Mouse (Mus musculus) forebrain, embryonic 10.5 days (tissue): ENCODE measurements at regions not wholly inside any gene's neighbourhood (a gene's known extent, or its start where the extent isn't known, plus 50 kb on each side); places are given as distances from the start of the nearest gene placed in this dataset.
"Not testable (repeated sequence)": the region's sequence is repeated elsewhere in the genome, so short reads cannot be mapped to it uniquely, and the experiment has no call there.

ENCODE experiments used
- DNase-seq: peaks from one replicate; pipeline ENCODE4 v3.0.0-alpha.2; 2017; ENCODE audit warnings: low spot score; ENCODE audit errors: extremely low spot score
- H3K27ac ChIP-seq: fragments of 300-500 bp; sonication (generic); 2 replicates; pipeline ENCODE4 v1.5.1; 2016; ENCODE audit warnings: mild to moderate bottlenecking
- H3K27me3 ChIP-seq: fragments of 300-500 bp; sonication (generic); 2 replicates; pipeline ENCODE4 v1.6.1; 2016; ENCODE audit warnings: mild to moderate bottlenecking; ENCODE audit not compliant: poor library complexity, severe bottlenecking
- H3K36me3 ChIP-seq: fragments of 300-500 bp; sonication (generic); replicated peaks from 2 replicates; pipeline ENCODE4 v1.6.1; 2016; ENCODE audit warnings: mild to moderate bottlenecking, moderate library complexity
- H3K4me1 ChIP-seq: fragments of 300-500 bp; sonication (generic); 2 replicates; pipeline ENCODE4 v1.6.1; 2016
- H3K4me3 ChIP-seq: fragments of 300-500 bp; sonication (generic); 2 replicates; pipeline ENCODE4 v1.5.1; 2016; ENCODE audit warnings: mild to moderate bottlenecking, moderate library complexity
- H3K9me3 ChIP-seq: fragments of 300-500 bp; sonication (generic); 2 replicates; pipeline ENCODE4 v1.6.1; 2016; ENCODE audit warnings: mild to moderate bottlenecking, moderate library complexity
- WGBS: fragments of 180-500 bp; shearing (Covaris S2); methylation state at CpG from one replicate; pipeline ENCODE4 v1.1.7; 2016; 5-methylcytosine and 5-hydroxymethylcytosine counted together

DNA sequence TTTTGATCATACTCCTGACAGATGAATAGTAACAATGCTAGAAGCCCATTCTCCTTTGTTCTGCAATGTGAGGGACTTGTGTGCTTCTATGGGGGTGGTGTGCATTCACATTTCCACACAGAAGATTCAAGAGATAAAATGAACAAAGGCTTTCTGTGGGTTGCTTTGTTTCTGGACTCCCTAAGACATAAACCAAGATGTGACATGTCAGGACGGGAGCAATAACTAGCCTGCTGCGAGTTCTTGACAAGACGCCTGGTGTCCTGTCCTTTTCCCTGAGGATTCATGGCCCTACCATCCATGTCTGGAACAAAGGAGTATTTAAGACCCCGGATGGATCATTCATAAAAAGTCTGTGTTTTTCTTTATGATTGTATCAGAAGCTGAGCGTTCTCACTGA, 874.7 kb downstream of the Robo1 start:
- H3K9me3 ChIP-seq = no peaks in the 10 kb centered on the region
- H3K36me3 ChIP-seq = no peaks in the 10 kb centered on the region
- H3K27me3 ChIP-seq = no peaks in the 10 kb centered on the region
- DNase-seq = no peak
- H3K27ac ChIP-seq = no peak overlapping the region
- no peak overlapping the region for H3K4me3 ChIP-seq
- H3K4me1 ChIP-seq = no peaks in the 10 kb centered on the region
- WGBS = 89% methylated on average over 5 of the region's 5 CpGs

DNA sequence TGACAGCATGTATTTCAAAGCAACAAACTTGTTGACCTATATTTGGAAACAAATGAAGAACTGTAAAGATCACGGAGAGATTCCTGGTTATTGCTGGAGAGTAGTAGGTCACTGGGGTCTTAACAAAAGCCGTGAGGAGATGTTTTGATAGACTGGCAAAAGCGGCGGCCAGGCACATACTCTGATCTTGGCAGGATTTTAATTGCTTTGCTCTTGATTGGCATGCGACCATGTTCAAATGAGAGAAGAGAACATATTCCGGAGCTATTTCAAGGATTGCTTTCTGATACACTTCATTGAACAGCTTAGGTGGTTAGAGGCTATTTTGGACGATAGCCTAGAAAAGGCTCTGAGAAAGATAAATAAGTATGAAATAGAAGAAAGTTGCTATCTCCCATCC, 874.2 kb downstream of the Robo1 start:
- WGBS = 91% methylated on average over 7 of the region's 7 CpGs

GRCm38 (mm10) chr16:73155447-73155846, 847.3 kb downstream of the Robo1 start:
- Histone ChIP-seq H3K27ac (no peak overlapping the region), H3K36me3 (no peaks in the 10 kb centered on the region), H3K27me3 (no peaks in the 10 kb centered on the region), H3K9me3 (no peaks in the 10 kb centered on the region), H3K4me3 (no peak overlapping the region), H3K4me1 (peaks cover 6% of the 10 kb centered on the region; the same call in 1 of the 2 replicates)
- 66% methylated on average over 2 of the region's 2 CpGs for WGBS
- DNase-seq = no peak

More for the DNA sequence above, 874.2 kb downstream of the Robo1 start:
- H3K36me3 ChIP-seq = no peaks in the 10 kb centered on the region
- no peak overlapping the region for H3K4me3 ChIP-seq
- no peaks in the 10 kb centered on the region for H3K4me1 ChIP-seq
- H3K9me3 ChIP-seq = no peaks in the 10 kb centered on the region
- no peaks in the 10 kb centered on the region for H3K27me3 ChIP-seq
- DNase-seq = no peak
- H3K27ac ChIP-seq = no peak overlapping the region

GRCm38 (mm10) chr16:73127927-73128326, 819.8 kb downstream of the Robo1 start:
- not testable (repeated sequence) for DNase-seq, H3K27me3 ChIP-seq, H3K36me3 ChIP-seq, H3K27ac ChIP-seq, H3K9me3 ChIP-seq, H3K4me1 ChIP-seq, H3K4me3 ChIP-seq
- 88% methylated on average over 1 of the region's 1 CpGs for WGBS

DNA sequence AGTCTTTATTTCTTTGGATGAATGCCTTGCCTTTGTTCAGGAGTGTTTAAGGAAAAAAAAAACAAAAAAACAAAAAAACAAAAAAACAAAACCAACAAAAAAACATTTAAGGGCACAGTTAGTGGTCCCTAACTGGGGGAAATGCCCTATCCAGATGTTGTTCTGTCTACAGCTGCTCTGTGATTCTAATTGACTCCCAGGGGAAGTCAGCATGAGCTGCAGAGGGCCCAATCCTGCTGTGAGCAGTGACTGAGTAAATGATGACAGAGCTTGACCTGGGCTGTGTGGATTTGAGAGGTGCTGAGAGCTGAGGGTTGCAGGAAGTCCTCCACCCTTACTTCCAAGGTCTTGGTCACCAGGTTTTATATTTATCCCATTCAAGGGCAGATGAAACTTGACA, 812.5 kb downstream of the Robo1 start:
- DNase-seq = no peak
- H3K4me3 ChIP-seq = no peak overlapping the region
- no peaks in the 10 kb centered on the region for H3K27me3 ChIP-seq
- no peaks in the 10 kb centered on the region for H3K36me3 ChIP-seq
- no peaks in the 10 kb centered on the region for H3K9me3 ChIP-seq
- H3K27ac ChIP-seq = no peak overlapping the region
- 0 out of 2 replicates have a peak, but pooled peaks cover 4% of the 10 kb centered on the region for H3K4me1 ChIP-seq

GRCm38 (mm10) chr16:73117338-73117737, 809.2 kb downstream of the Robo1 start:
- H3K27me3 ChIP-seq = no peaks in the 10 kb centered on the region
- H3K27ac ChIP-seq = no peak overlapping the region
- H3K4me1 ChIP-seq = 0 out of 2 replicates have a peak, but pooled peaks cover 4% of the 10 kb centered on the region
- no peak for DNase-seq
- H3K9me3 ChIP-seq = no peaks in the 10 kb centered on the region
- H3K4me3 ChIP-seq = no peak overlapping the region
- no peaks in the 10 kb centered on the region for H3K36me3 ChIP-seq
- 53% methylated on average over 2 of the region's 2 CpGs for WGBS

DNA sequence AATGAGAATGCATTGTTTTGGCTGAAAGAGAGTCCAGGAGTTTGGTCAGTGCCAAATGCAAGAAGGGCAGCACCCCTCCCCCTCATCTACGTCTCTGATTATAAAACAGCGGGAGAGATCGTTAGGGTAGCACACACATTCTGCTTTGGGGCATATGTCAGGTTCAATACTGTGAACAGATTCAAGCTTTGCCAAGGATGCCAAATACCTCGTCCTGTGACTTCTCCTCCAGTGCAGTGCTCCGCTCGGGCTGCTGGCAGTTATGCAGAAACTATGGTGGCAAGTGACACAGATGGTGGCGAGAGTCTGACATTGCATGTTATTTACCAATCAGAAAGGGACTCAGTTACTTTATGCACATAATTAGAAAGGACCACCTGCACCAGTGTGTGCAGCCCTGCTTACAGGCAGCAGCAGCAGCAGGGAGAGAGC, 799.9 kb downstream of the Robo1 start:
- Histone ChIP-seq H3K4me3 (no peak overlapping the region), H3K9me3 (no peaks in the 10 kb centered on the region), H3K27ac (no peak overlapping the region), H3K27me3 (no peaks in the 10 kb centered on the region), H3K36me3 (no peaks in the 10 kb centered on the region), H3K4me1 (peaks cover 9% of the 10 kb centered on the region)
- 71% methylated on average over 7 of the region's 7 CpGs for WGBS
- no peak for DNase-seq

GRCm38 (mm10) chr16:73107608-73108007, 799.5 kb downstream of the Robo1 start:
- Histone ChIP-seq H3K27ac (no peak overlapping the region), H3K27me3 (no peaks in the 10 kb centered on the region), H3K36me3 (no peaks in the 10 kb centered on the region), H3K4me1 (peaks cover 9% of the 10 kb centered on the region), H3K9me3 (no peaks in the 10 kb centered on the region), H3K4me3 (no peak overlapping the region)
- WGBS = 86% methylated on average over 9 of the region's 9 CpGs
- DNase-seq = no peak

- no peaks in the 10 kb centered on the region for H3K36me3 ChIP-seq
- peaks cover 9% of the 10 kb centered on the region for H3K4me1 ChIP-seq
- H3K4me3 ChIP-seq = no peak overlapping the region
- no peak overlapping the region for H3K27ac ChIP-seq
- no peaks in the 10 kb centered on the region for H3K9me3 ChIP-seq
- DNase-seq = no peak
- 85% methylated on average over 10 of the region's 10 CpGs for WGBS
- no peaks in the 10 kb centered on the region for H3K27me3 ChIP-seq
Observed at GRCm38 (mm10) chr16:73105496-73105895, 797.4 kb downstream of the Robo1 start.

DNA sequence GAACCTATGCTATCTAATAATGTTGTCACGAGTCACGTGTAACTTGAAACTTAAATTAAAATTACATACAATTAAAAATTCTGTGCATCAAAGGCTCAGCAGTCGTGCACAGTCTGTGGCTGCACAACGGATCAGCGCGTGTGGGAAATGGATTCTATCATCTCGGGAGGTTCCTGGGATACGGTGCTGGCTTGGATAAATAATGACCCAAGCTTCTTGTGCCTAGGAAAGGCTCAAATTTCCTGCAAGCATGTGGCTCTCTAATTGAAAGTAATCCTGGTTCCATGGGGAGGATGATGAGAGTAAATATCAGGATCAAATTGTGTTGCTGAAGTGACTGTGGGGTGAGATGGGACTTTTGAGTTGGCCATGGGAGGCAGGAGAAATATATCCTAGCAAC, 792.2 kb downstream of the Robo1 start:
- no peak for DNase-seq
- Histone ChIP-seq H3K27me3 (peaks cover 14% of the 10 kb centered on the region), H3K27ac (no peak overlapping the region), H3K4me1 (peaks cover 23% of the 10 kb centered on the region), H3K4me3 (no peak overlapping the region), H3K36me3 (no peaks in the 10 kb centered on the region), H3K9me3 (no peaks in the 10 kb centered on the region)
- 80% methylated on average over 8 of the region's 8 CpGs for WGBS

- Histone ChIP-seq H3K4me1 (peaks cover 23% of the 10 kb centered on the region), H3K27ac (no peak overlapping the region), H3K9me3 (no peaks in the 10 kb centered on the region), H3K4me3 (no peak overlapping the region), H3K36me3 (no peaks in the 10 kb centered on the region), H3K27me3 (peaks cover 29% of the 10 kb centered on the region)
- 18% methylated on average over 4 of the region's 4 CpGs for WGBS
- DNase-seq = peak; percentile 32
Observed at GRCm38 (mm10) chr16:73098760-73099159, 790.7 kb downstream of the Robo1 start.

GRCm38 (mm10) chr16:73097176-73097575, 789.1 kb downstream of the Robo1 start:
- Histone ChIP-seq H3K36me3 (no peaks in the 10 kb centered on the region), H3K27ac (no peak overlapping the region; the same call in 1 of the 2 replicates), H3K9me3 (no peaks in the 10 kb centered on the region), H3K4me3 (peak overlapping the region; percentile 27; the same call in 1 of the 2 replicates), H3K4me1 (peaks cover 26% of the 10 kb centered on the region), H3K27me3 (peaks cover 36% of the 10 kb centered on the region)
- DNase-seq = peak; percentile 23
- 25% methylated on average over 14 of the region's 14 CpGs for WGBS

GRCm38 (mm10) chr16:73096091-73097083, 788.3 kb downstream of the Robo1 start:
- H3K36me3 ChIP-seq = no peaks in the 10 kb centered on the region
- H3K27ac ChIP-seq = no peak overlapping the region
- H3K27me3 ChIP-seq = peaks cover 39% of the 10 kb centered on the region
- 12% methylated on average over 8 of the region's 8 CpGs for WGBS
- peaks cover 26% of the 10 kb centered on the region for H3K4me1 ChIP-seq
- H3K4me3 ChIP-seq = peak overlapping the region; percentile 27; the same call in 1 of the 2 replicates
- peak; percentile 56 for DNase-seq
- H3K9me3 ChIP-seq = no peaks in the 10 kb centered on the region
